Mouse (Mus musculus): ENCODE data around the gene Plpp6.

- TF ChIP-seq POLR2A (IDR thresholded peaks at IDR 0.05; ENCODE audit: extremely low read depth, insufficient read depth, low read length) (no peak), CTCF (IDR thresholded peaks at IDR 0.05; ENCODE audit: extremely low read depth, insufficient read depth, low read length) (no peak)
These were observed 12.5 kb upstream of the Plpp6 start for GRCm38 (mm10) chr19:28951251-28951650.

Data from cortical plate, adult 2 months (tissue).